In genomic region chr1:7397807-7398446, GRCm38 (mm10) we compare ENCODE assay signal across 8 mouse cellular contexts.
DNase-seq lines count a peak whose midpoint lies in the region; ATAC-seq and TF ChIP-seq lines count a peak whose summit lies in the region.

No protein-coding gene starts in this region.

- DNase-seq in Patski (ENCODE audit: low read depth, low spot score), result peak; percentile 84
- peak; percentile 99 to 100 for DNase-seq in cerebellum, postnatal 14 days
- DNase-seq in frontal cortex, postnatal 14 days (ENCODE audit: low spot score in 2 of 2), result peak; percentile 96
- peak; percentile 95 to 99 for DNase-seq in layer of hippocampus, postnatal 25 days (ENCODE audit: extremely low spot score in 1 of 2, low spot score in 1 of 2)
- peak; percentile 97 for DNase-seq in lung, postnatal 25 days (ENCODE audit: low spot score)
- DNase-seq in retina, embryonic 14.5 days (ENCODE audit: low spot score), result peak; percentile 99
- peak; percentile 99 for DNase-seq in thymus, postnatal 4 days

- POLR2A ChIA-PET in Patski (lab: Charles Lee), result no interaction called here

- peak overlapping the region; percentile 73 for H3K4me3 ChIP-seq in hindbrain, embryonic 13.5 days

- H3K4me2 ChIP-seq in hindbrain, embryonic 13.5 days, result peak overlapping the region; percentile 57

- WGBS in hindbrain, embryonic 13.5 days, result under 1% methylated on average over 43 of the region's 46 CpGs

- H3K36me3 ChIP-seq in hindbrain, embryonic 13.5 days, result no peaks in the 10 kb centered on the region

- H3K27me3 ChIP-seq in Patski, result no peaks in the 10 kb centered on the region
- no peaks in the 10 kb centered on the region for H3K27me3 ChIP-seq in hindbrain, embryonic 13.5 days

- peak; percentile 88 for TF ChIP-seq CTCF in Patski (IDR thresholded peaks at IDR 0.05)

- CTCF ChIA-PET in Patski (lab: Charles Lee), result no interaction called here

- in situ Hi-C loops in Patski (cut with MboI; ENCODE audit: low pct_unique_long_range_greater_than_20kb), result no loop called here

- H3K9me3 ChIP-seq in hindbrain, embryonic 13.5 days, result no peaks in the 10 kb centered on the region

- peak overlapping the region; percentile 71 for H3K9ac ChIP-seq in hindbrain, embryonic 13.5 days

- H3K27ac ChIP-seq in hindbrain, embryonic 13.5 days, result peak overlapping the region; percentile 88

- ATAC-seq in Patski, result peak; percentile 97
- peak; percentile 98 for ATAC-seq in hindbrain, embryonic 13.5 days (ENCODE audit: low FRiP score)

- H3K4me1 ChIP-seq in hindbrain, embryonic 13.5 days (replicated peaks), result no peaks in the 10 kb centered on the region

Comparison
In these comparisons a context has a peak if more than half of its experiments do, and no peak if none do; other contexts are left out.
1. Peak in every context shown above with its lines: DNase-seq, ATAC-seq, H3K4me3 ChIP-seq and H3K27ac ChIP-seq.